Mouse (Mus musculus): ENCODE measurements around the gene Pex7. TPM values are rescaled to one million over a fixed set of nuclear protein-coding genes. Genes with fewer than 3 reads are reported as not detected.

The Pex7 gene
- polyA plus RNA-seq, 1 experiment from 2014 or later: 30.5 TPM

- Histone ChIP-seq H3K36me3 (ENCODE audit: control insufficient read depth, insufficient read depth, low read length) (no peaks in the 10 kb centered on the region), H3K4me2 (ENCODE audit: low read depth, low read length) (peak overlapping the region; percentile 99), H3K9ac (ENCODE audit: low read length) (no peak overlapping the region), H3K27me3 (ENCODE audit: control insufficient read depth, insufficient read depth, low read depth, low read length) (peaks cover 50% of the 10 kb centered on the region), H3K27ac (ENCODE audit: low read length) (no peak overlapping the region), H3K4me1 (replicated peaks; ENCODE audit: control insufficient read depth, insufficient read depth, low read length) (peaks cover 21% of the 10 kb centered on the region), H3K9me3 (ENCODE audit: control insufficient read depth, low read length) (no peaks in the 10 kb centered on the region), H3K4me3 (ENCODE audit: low read length) (peak overlapping the region; percentile 58)
- 0 out of 2 replicates have a peak, but pooled peaks have one; percentile 10 for ATAC-seq (ENCODE audit: low read depth)
- WGBS: 4% methylated on average over 44 of the region's 44 CpGs
Observed at GRCm38 (mm10) chr10:19848928-19849770, 58.3 kb downstream of the Pex7 start.

GRCm38 (mm10) chr10:19839836-19840235 is 67.7 kb downstream of the Pex7 start:
- H3K27me3 ChIP-seq (ENCODE audit: control insufficient read depth, insufficient read depth, low read depth, low read length): no peaks in the 10 kb centered on the region
- H3K4me1 ChIP-seq (replicated peaks; ENCODE audit: control insufficient read depth, insufficient read depth, low read length): no peaks in the 10 kb centered on the region
- H3K9me3 ChIP-seq (ENCODE audit: control insufficient read depth, low read length): no peaks in the 10 kb centered on the region
- ATAC-seq (ENCODE audit: low read depth): no peak
- no peaks in the 10 kb centered on the region for H3K36me3 ChIP-seq (ENCODE audit: control insufficient read depth, insufficient read depth, low read length)
- no peak overlapping the region for H3K9ac ChIP-seq (ENCODE audit: low read length)
- no peak overlapping the region for H3K27ac ChIP-seq (ENCODE audit: low read length)
- no peak overlapping the region for H3K4me2 ChIP-seq (ENCODE audit: low read depth, low read length)
- H3K4me3 ChIP-seq (ENCODE audit: low read length): no peak overlapping the region
- 87% methylated on average over 5 of the region's 5 CpGs for WGBS

- no peaks in the 10 kb centered on the region for H3K4me1 ChIP-seq (replicated peaks; ENCODE audit: control insufficient read depth, insufficient read depth, low read length)
- H3K9ac ChIP-seq (ENCODE audit: low read length): no peak overlapping the region
- H3K4me2 ChIP-seq (ENCODE audit: low read depth, low read length): no peak overlapping the region
- no peak overlapping the region for H3K4me3 ChIP-seq (ENCODE audit: low read length)
- no peak overlapping the region for H3K27ac ChIP-seq (ENCODE audit: low read length)
- WGBS: 84% methylated on average over 8 of the region's 8 CpGs
- H3K27me3 ChIP-seq (ENCODE audit: control insufficient read depth, insufficient read depth, low read depth, low read length): no peaks in the 10 kb centered on the region
- no peaks in the 10 kb centered on the region for H3K9me3 ChIP-seq (ENCODE audit: control insufficient read depth, low read length)
- no peaks in the 10 kb centered on the region for H3K36me3 ChIP-seq (ENCODE audit: control insufficient read depth, insufficient read depth, low read length)
- ATAC-seq (ENCODE audit: low read depth): no peak
Observed at GRCm38 (mm10) chr10:19835887-19836710, 71.4 kb downstream of the Pex7 start.

- H3K27me3 ChIP-seq (ENCODE audit: control insufficient read depth, insufficient read depth, low read depth, low read length): no peaks in the 10 kb centered on the region
- no peaks in the 10 kb centered on the region for H3K9me3 ChIP-seq (ENCODE audit: control insufficient read depth, low read length)
- H3K4me1 ChIP-seq (replicated peaks; ENCODE audit: control insufficient read depth, insufficient read depth, low read length): no peaks in the 10 kb centered on the region
- no peak overlapping the region for H3K4me2 ChIP-seq (ENCODE audit: low read depth, low read length)
- ATAC-seq (ENCODE audit: low read depth): no peak
- 97% methylated on average over 6 of the region's 6 CpGs for WGBS
- H3K4me3 ChIP-seq (ENCODE audit: low read length): no peak overlapping the region
- no peak overlapping the region for H3K27ac ChIP-seq (ENCODE audit: low read length)
- no peak overlapping the region for H3K9ac ChIP-seq (ENCODE audit: low read length)
- no peaks in the 10 kb centered on the region for H3K36me3 ChIP-seq (ENCODE audit: control insufficient read depth, insufficient read depth, low read length)
Observed at GRCm38 (mm10) chr10:19834222-19834621, 73.3 kb downstream of the Pex7 start.

- Histone ChIP-seq H3K4me3 (ENCODE audit: low read length) (no peak overlapping the region), H3K27ac (ENCODE audit: low read length) (no peak overlapping the region), H3K4me2 (ENCODE audit: low read depth, low read length) (no peak overlapping the region), H3K9me3 (ENCODE audit: control insufficient read depth, low read length) (no peaks in the 10 kb centered on the region), H3K4me1 (replicated peaks; ENCODE audit: control insufficient read depth, insufficient read depth, low read length) (no peaks in the 10 kb centered on the region), H3K9ac (ENCODE audit: low read length) (no peak overlapping the region), H3K36me3 (ENCODE audit: control insufficient read depth, insufficient read depth, low read length) (no peaks in the 10 kb centered on the region), H3K27me3 (ENCODE audit: control insufficient read depth, insufficient read depth, low read depth, low read length) (no peaks in the 10 kb centered on the region)
- ATAC-seq (ENCODE audit: low read depth): no peak
- 78% methylated on average over 5 of the region's 5 CpGs for WGBS
Observed at GRCm38 (mm10) chr10:19831072-19831849, 76.2 kb downstream of the Pex7 start.

GRCm38 (mm10) chr10:19820986-19821385 is 86.5 kb downstream of the Pex7 start:
- H3K4me3 ChIP-seq (ENCODE audit: low read length): no peak overlapping the region
- H3K4me2 ChIP-seq (ENCODE audit: low read depth, low read length): no peak overlapping the region
- H3K4me1 ChIP-seq (replicated peaks; ENCODE audit: control insufficient read depth, insufficient read depth, low read length): no peaks in the 10 kb centered on the region
- H3K36me3 ChIP-seq (ENCODE audit: control insufficient read depth, insufficient read depth, low read length): no peaks in the 10 kb centered on the region
- 0 out of 2 replicates have a peak, but pooled peaks cover 2% of the 10 kb centered on the region for H3K27me3 ChIP-seq (ENCODE audit: control insufficient read depth, insufficient read depth, low read depth, low read length)
- no peak overlapping the region for H3K9ac ChIP-seq (ENCODE audit: low read length)
- ATAC-seq (ENCODE audit: low read depth): no peak
- H3K27ac ChIP-seq (ENCODE audit: low read length): no peak overlapping the region
- no peaks in the 10 kb centered on the region for H3K9me3 ChIP-seq (ENCODE audit: control insufficient read depth, low read length)
- 44% methylated on average over 3 of the region's 3 CpGs for WGBS

GRCm38 (mm10) chr10:19818723-19819355 is 88.7 kb downstream of the Pex7 start:
- WGBS: 38% methylated on average over 16 of the region's 16 CpGs
- H3K4me1 ChIP-seq (replicated peaks; ENCODE audit: control insufficient read depth, insufficient read depth, low read length): no peaks in the 10 kb centered on the region
- 0 out of 2 replicates have a peak, but pooled peaks cover 2% of the 10 kb centered on the region for H3K27me3 ChIP-seq (ENCODE audit: control insufficient read depth, insufficient read depth, low read depth, low read length)
- H3K4me3 ChIP-seq (ENCODE audit: low read length): no peak overlapping the region
- H3K9me3 ChIP-seq (ENCODE audit: control insufficient read depth, low read length): no peaks in the 10 kb centered on the region
- H3K9ac ChIP-seq (ENCODE audit: low read length): no peak overlapping the region
- no peak overlapping the region for H3K27ac ChIP-seq (ENCODE audit: low read length)
- H3K36me3 ChIP-seq (ENCODE audit: control insufficient read depth, insufficient read depth, low read length): no peaks in the 10 kb centered on the region
- H3K4me2 ChIP-seq (ENCODE audit: low read depth, low read length): no peak overlapping the region
- no peak for ATAC-seq (ENCODE audit: low read depth)

- Histone ChIP-seq H3K4me1 (replicated peaks; ENCODE audit: control insufficient read depth, insufficient read depth, low read length) (no peaks in the 10 kb centered on the region), H3K27me3 (ENCODE audit: control insufficient read depth, insufficient read depth, low read depth, low read length) (0 out of 2 replicates have a peak, but pooled peaks cover 2% of the 10 kb centered on the region), H3K9me3 (ENCODE audit: control insufficient read depth, low read length) (no peaks in the 10 kb centered on the region), H3K4me2 (ENCODE audit: low read depth, low read length) (no peak overlapping the region), H3K27ac (ENCODE audit: low read length) (no peak overlapping the region), H3K4me3 (ENCODE audit: low read length) (no peak overlapping the region), H3K9ac (ENCODE audit: low read length) (no peak overlapping the region), H3K36me3 (ENCODE audit: control insufficient read depth, insufficient read depth, low read length) (no peaks in the 10 kb centered on the region)
- ATAC-seq (ENCODE audit: low read depth): no peak
- WGBS: 34% methylated on average over 8 of the region's 8 CpGs
Observed at GRCm38 (mm10) chr10:19815371-19815770, 92.1 kb downstream of the Pex7 start.

All from lung, embryonic 16.5 days (tissue).